Mouse (Mus musculus): ENCODE results near the gene Lcp2.

DNA sequence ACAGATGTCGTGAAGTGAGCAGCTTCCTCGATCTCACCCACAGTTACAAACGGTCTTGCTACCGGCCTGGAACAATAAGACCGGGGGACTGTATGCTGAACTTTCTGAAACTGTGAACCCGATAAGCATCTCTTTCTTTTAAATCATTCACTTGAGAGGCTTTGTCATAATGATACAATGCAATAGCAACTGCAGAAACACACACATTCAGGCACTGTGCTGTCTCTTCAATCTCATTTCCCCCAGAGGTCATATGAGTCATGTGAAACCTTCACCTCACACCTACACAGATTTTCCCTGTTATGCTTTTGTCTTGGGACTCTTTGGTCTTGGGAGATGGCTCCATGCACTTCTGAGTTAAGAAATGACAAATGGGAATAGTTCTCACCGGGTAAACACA, 65.2 kb downstream of the Lcp2 start:
- no peak for TF ChIP-seq CTCF (conservative IDR thresholded peaks at IDR 0.05; ENCODE audit: insufficient read depth, insufficient read length, low read depth, low read length)
- TF ChIP-seq POLR2A (IDR thresholded peaks at IDR 0.05; ENCODE audit: low read depth, low read length), result no peak
